Mouse (Mus musculus): ENCODE data around the gene Tff3. TPM values are rescaled to one million over a fixed set of nuclear protein-coding genes. Genes with fewer than 3 reads are reported as not detected.

Tff3 gene
- polyA plus RNA-seq, 1 experiment from 2014 or later: 0.70 TPM

Other genes starting within 250 kb of the Tff3 start
- 0.71 and 1.3 TPM in 2 replicates for gene Glp1r, start 227.8 kb downstream of the Tff3 start, polyA plus RNA-seq (2015; fragmentation: Nextera tagmentation; extraction: Ambion mirVana)
- gene Umodl1, start 175.0 kb downstream of the Tff3 start, polyA plus RNA-seq (2015; fragmentation: Nextera tagmentation; extraction: Ambion mirVana): 0.09 and 0.10 TPM in 2 replicates
- 23.7 and 24.3 TPM in 2 replicates for gene Abcg1, start 72.0 kb downstream of the Tff3 start, polyA plus RNA-seq (2015; fragmentation: Nextera tagmentation; extraction: Ambion mirVana)
- gene Tff2, start 14.6 kb upstream of the Tff3 start, polyA plus RNA-seq (2015; fragmentation: Nextera tagmentation; extraction: Ambion mirVana): not detected in 2 replicates
- gene Tff1, start 35.6 kb upstream of the Tff3 start, polyA plus RNA-seq (2015; fragmentation: Nextera tagmentation; extraction: Ambion mirVana): not detected in 2 replicates
- gene Tmprss3, start 69.3 kb upstream of the Tff3 start, polyA plus RNA-seq (2015; fragmentation: Nextera tagmentation; extraction: Ambion mirVana): not detected in 2 replicates
- not detected in 2 replicates for gene Ubash3a, start 78.2 kb upstream of the Tff3 start, polyA plus RNA-seq (2015; fragmentation: Nextera tagmentation; extraction: Ambion mirVana)
- gene Rsph1, start 147.7 kb upstream of the Tff3 start, polyA plus RNA-seq (2015; fragmentation: Nextera tagmentation; extraction: Ambion mirVana): 6.4 and 8.6 TPM in 2 replicates
- gene Slc37a1, start 157.1 kb upstream of the Tff3 start, polyA plus RNA-seq (2015; fragmentation: Nextera tagmentation; extraction: Ambion mirVana): 12.9 and 20.1 TPM in 2 replicates